Mouse (Mus musculus) gastrocnemius, postnatal 25 days (tissue): Measurements from ENCODE around the gene Ston2. TPM values are rescaled to one million over a fixed set of nuclear protein-coding genes. Genes with fewer than 3 reads are reported as not detected.

Experiments
- DNase-seq: peaks from one replicate; pipeline ENCODE4 v3.0.0; 2022
- long read RNA-seq, 2 experiments: library from polyadenylated mRNA; stranded (forward); transcript quantifications; one replicate each; pipeline ENCODE4 v2.0.0; 2021
- total RNA-seq, 2 experiments: library from RNA; stranded (reverse); gene quantifications; 1 replicate in 1 of 2; 2 replicates in 1 of 2; pipeline ENCODE4 v1.2.3; 2021

The Ston2 gene
- total RNA-seq, result 10 to 100 TPM; 37.9 to 46.2 TPM
- long read RNA-seq, experiment 1, partial matches to known transcripts, result 0 of 2 reads
- long read RNA-seq, experiment 1, other reads (novel, unspliced or antisense), result 2 of 2 reads
- long read RNA-seq, experiment 2, full-length matches to known transcripts, result 1 of 5 reads
- long read RNA-seq, experiment 2, partial matches to known transcripts, result 1 of 5 reads
- long read RNA-seq, experiment 2, other reads (novel, unspliced or antisense), result 3 of 5 reads

DNA sequence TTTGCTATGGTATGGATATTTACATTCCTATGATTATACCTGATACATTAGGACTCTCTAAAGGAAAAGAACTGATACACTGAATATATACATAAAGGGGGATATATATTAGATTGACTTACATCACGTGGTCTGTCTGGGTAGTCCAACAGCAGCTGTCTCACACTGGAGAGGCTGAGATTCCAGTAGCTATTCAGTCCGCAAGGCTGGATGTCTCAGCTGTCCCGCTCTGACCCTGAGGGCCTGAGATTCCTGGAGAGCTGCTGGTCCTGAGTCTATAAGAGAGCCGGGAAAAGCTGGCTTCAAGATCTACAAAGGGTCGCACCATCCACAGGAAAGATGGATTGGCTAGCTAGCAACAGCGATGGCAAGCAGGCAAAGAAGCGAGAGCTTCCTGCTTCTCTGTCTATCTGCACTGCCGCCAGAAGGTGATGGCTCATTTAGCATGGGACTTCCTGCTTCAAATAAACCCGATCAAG lies at the start of gene Ston2:
TSS of gene Ston2 (minus strand) at position 429 of the 479 bp plus-strand sequence.
- DNase-seq, result no peak

DNA sequence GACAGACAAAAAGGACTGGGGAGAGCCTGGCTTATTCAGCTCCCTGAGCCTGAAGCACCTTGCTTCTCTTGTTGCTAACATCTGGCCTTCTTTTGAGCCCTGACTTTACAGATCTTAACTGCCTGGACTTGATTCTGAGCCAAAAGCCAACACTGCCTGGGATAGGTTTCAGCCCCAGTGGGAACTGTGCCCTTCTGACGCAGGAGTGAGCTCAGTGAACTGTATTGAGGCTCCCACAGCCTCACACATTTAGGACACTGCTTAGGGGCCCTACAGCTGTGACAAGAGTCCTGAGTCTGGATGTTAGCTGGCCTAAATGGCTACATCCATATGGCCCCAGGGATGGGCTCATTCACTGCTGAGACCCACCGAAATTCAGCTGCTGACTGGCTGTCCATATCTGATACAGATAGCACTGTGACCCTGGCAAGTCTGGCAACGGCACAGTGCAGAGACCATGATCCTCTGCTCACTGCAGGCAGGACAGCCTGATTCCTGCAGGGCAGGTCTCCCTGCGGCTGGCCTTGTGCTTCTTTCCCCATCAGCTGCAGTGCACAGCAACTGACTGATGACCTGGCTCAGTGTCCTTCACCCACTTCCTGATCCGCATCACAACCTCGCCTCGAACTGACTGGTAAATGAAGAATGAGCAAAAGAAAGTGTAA lies 49.3 kb upstream of the Ston2 start:
- no peak for DNase-seq

DNA sequence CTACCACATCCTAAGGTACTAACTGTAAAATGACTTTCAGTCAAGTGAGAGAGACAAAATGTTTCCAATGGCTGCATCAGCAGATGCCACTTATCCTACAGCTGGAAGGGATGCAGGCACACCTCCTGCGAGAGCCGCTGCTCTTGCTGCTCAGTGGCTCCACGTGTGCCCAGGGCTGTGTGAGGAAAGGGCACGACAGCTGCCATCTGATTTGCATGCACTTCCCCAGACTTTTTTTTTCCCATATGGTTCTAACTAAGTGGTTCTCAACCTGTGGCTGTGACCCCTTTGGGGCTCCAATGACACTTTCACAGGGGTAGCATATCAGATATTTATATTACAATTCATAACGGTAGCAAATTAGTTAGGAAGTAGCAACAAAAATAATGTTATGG lies 45.7 kb upstream of the Ston2 start:
- no peak for DNase-seq

DNA sequence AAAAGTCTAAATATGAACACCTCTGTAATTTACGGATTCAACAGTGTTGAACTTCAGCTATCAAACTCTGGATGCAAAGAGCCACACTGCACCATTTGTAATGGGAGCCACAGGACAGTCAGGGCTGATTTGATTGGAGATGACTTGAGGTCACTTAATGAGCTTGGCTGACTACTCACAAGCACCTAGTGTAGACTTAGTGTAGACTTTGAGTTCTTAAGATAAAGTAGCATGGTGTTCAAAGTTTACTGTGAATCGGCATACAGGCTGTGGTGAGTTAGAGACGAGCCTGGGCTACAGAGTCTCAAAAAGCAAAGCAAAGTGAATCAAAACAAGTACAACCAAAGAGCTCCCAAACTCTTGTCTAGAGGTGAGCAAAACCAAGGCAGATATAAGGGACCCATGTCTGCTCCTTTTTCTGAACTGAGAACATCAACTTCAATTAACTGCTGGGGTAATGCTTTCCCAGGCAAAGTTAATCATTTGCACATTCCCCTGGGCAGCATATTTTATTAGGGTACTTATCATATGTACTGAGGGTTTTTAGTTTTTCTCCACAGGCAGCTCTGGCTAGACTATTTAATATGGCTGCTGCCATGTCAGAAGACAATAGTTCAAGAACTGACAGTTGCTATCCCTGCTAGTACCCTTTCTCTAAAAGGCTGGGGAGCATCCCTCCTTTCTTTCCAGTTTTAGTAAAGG lies 45.2 kb upstream of the Ston2 start:
- no peak for DNase-seq

DNA sequence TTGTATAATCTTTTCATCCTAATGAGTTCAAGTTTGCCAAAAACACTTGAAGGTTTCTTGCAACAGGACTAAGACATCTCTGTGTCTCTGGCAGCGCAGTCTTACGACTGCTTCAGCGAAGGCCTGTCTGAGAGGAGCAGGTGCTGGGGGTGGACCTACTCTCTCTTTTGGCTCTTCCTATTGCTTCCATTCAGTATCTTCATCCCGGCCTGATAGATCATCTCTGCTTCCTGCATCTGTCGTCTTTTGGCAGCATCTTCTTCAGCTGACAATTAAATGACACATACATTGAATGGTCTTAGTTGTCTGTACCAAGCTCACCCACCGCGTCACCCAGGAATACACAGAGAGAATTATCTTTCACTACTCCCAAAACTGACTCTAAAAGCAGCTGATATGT lies 43.2 kb upstream of the Ston2 start:
- no peak for DNase-seq

DNA sequence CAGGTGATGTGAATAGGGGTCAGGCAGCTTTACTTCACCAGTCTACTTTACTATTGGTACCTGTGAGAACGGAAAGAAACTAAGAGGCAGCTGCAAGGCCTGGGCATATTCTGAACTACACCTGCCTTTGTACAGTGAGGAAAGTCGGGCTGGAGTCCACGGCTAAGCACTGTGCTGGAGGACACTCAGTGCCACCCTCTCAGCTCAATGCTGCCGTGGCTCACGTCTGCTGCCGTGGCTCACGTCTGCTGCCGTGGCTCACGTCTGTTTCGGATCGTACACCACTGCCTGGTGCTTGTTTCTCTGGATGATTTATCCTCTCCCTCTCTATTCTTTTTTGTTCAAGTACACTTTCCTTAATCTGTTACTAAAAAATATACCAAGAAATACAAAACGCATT lies 32.3 kb upstream of the Ston2 start:
- DNase-seq, result no peak

DNA sequence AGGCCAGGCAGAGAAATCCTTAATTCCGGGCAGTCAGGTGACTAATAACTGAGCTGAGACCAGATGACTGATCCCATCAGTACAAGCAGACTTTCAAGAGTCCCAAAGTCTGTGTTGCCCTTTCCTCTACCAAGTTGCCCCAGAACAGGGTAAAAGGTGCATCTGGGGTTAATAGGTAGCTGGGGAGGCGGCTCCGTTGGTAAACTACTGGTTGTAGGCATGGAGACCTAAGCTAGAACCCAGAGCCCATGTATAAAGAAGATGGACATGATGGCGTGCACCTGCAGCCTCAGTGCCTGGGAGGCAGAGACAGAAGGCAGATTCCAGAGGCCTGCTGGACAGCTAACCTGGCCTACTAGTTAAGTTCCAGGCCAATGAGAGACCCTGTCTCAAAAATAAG lies 30.5 kb upstream of the Ston2 start:
- DNase-seq, result no peak

DNA sequence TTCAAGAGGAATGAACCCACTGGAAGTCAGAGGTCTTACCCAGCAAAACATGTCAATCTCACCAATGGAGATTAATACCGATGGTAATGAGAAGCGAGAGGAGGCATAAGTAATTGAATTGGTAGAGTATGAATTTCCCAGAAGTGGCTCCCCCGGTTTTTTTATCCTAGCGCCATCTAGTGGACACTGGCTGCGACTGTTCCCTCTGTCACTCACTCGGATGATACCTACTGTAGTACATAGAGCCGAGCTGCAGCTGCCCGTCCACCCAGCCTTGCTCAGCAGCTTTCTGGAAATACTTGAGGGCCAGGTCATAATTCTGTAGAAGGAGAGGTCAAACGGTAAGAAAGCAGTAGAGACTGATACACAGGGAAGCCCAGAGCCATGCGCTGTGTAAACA lies 27.8 kb upstream of the Ston2 start:
- no peak for DNase-seq

DNA sequence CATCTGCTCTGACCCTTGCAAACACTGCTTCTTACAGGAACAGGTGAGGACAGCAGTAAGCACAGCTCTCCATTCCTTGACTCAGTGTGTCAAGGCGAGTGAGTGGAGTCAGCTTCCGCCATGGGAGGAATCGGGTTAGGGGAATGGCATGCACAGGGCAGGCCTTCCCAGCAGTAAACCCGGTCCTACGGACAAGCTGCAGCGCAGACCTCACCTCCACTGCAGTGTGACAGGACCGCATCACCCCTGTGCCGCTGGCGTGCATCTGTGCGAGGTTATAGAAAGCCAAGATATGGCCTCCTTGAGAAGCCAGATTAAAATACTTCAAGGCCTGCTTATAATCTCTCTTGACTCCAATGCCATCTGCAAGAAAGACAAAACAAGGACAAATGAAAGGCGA lies 27.4 kb upstream of the Ston2 start:
- no peak for DNase-seq

DNA sequence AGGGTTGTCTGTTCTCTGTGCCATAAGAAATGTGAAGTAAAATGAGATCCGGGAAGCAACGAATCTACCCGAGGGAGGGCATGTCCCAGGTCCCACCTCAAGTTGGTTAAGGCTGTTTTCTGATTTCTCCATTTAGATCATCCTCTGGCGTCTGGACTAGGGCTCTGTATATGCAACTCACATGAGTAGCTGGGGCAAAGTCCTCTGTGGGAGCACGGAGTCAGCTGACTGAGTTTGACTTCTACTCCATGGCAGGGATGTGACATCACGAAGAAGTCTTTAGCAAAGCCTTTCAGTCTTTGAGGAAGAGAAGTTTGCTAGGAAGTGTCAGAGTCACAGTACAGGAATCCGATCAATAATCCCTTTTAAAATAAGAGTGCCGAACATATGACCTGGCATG lies 20.7 kb upstream of the Ston2 start:
- DNase-seq, result no peak

DNA sequence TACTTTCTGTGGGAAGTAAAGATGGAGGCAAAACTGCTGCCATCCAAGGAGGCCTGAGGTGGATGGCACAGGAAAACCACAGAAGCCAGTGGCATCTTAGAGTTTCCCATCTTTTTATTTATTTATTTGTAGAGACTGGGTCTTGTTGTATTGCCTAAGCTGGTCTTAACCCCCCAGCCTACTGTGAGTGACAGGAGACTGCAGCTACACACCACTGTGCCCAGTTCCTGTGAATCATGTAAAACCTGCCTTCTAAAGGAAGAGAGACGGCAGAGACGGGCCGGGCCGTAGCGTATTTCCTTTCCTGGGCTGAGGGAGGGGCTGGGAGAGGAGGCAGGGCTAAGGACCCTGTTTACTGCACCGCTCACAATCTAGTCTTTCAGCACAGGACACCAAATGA lies 19.6 kb upstream of the Ston2 start:
- DNase-seq, result no peak

DNA sequence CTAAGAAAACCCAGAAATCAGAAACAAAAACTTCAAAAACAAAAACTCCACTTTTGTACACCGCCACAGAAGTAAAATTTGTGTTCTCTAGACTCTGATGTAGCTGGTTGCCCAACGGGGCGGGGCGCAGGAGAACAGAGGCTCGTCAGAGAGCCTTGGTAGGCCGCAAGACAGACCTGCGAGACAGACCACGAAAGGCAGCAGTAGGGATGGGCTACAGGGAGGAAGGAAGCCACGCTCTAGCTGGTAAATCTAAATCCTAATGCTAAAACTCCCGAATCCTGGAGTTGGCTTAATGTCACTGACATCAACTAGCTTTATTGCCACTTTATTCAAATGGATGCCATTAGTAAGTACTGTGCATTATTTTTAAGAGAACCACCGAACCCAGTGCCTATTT lies 18.9 kb upstream of the Ston2 start:
- no peak for DNase-seq

DNA sequence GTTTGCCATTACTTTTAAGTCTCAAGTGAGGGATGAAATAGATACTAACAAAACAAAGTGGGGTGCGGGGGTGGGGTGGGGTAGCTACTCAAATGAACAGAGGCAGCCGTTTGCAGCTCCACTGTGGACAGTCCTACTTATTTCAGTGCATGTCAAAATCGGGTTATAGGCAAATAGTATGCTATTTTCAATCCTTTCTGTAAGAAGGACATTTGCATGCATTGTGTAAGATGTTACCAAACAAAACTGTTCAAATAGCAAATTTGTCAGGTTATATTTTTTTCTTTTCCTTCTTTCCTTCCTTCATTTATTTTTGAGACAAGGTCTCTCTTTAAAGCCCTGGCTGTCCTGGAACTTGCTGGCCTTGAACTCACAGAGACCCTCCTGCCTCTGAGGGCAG lies 16.1 kb upstream of the Ston2 start:
- DNase-seq, result no peak

DNA sequence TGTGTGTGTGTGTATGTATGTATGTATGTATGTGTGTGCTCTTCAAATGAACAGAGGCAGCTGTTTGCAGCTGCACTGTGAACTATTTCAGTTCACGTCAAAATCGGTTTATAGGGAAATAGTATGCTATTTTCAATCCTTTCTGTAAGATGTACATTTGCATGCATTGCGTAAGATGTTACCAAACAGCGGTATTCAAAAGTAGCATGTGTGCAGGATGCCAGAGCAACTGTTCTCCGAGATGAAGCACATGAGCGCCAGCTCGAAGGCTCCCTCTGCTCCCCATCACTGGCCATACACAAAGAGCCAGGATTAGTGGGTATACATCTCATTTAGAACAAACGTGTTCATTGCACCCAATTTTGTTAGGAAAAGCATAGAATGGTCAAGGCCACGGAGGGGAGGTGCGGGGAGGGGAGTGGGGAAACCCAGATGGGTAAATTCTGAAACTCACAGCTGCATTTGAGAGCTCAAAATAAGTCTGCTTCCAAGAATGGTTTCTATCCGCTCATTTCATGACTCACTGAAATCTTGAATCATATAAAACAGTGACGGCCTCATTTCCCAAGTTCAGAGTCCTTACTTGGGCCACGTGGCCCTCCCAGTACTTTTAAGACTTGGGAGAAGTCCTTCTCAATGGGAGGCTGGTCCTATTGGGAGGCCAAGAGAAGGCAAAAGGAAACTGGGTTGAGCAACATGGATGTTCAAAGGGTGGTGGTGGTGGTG lies 15.2 kb upstream of the Ston2 start:
- DNase-seq, result no peak

DNA sequence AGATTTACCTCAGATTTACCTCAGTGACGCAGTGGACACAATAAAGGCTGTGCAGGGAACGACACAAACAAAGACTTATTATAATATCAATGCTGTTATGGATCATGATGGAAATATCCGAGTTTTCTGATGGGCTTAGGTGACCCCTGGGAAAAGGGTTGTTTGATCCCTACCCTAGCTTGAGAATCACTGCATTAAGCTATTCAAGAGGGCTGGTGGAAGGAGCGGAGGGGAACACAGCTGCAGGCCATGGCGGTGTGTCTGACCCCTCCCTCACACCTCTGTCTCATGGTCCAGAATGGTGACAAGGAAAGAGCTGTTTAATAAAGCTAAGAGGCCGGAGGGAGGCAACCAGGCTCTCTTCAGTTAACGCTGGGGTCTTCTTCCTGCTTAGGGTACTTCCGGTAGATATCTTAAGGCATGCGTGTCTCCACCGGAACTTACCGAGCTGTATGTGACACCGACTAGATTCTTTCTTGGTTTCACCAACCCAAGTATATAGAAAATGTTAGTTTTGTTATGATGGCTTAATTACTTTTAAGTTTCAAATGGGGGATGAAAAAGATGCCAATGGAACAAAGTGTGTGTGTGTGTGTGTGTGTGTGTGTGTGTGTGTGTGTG lies 14.5 kb upstream of the Ston2 start:
- DNase-seq, result no peak

DNA sequence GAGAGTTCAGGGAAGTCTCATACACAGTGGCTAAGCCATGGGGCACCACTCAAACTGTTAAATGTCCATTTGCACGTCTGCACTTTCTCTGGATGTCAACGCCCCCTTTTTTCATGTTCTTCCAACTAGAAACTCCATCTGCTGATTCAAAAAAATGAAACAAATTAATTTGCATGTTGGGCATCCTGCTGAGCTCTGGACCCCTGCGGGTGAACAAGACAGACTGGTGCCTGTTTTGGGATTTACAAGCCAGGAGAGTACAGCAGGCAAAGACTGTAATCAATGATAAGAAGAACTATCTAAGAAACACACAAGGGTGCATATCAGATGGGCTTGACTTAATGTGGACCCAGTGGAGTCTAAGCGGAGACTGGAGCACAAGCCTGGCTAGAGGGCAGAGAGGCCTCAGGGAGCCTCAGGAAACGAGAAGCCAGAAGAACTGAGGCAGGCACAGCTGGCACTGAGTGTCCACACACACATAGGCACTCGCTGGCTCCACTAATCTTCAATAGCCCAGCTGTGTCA lies 12.7 kb upstream of the Ston2 start:
- no peak for DNase-seq

DNA sequence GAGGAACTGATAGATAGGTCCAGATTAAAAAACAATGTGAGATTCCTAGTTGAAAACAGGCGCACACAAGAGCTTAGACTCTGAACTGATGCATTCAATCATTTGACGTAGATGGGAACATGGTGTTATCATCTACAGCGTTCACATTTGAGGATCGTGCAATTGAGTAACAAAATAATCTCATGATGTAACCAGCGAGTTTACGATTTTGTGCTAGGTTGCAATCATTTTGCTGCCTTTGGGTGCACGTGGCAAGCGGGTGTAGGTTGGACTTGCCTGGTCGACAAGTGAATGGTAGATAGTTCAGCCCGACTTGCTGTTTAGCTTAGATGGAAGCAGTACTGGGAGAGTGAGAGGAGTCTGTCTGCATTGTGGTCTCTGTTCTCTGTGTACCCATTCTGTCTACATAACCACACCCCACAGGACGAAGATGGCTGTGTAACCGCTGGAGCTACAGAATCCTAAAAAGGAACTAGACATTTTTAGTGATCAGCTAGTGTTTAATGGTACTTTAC lies 11.7 kb upstream of the Ston2 start:
- DNase-seq, result no peak

DNA sequence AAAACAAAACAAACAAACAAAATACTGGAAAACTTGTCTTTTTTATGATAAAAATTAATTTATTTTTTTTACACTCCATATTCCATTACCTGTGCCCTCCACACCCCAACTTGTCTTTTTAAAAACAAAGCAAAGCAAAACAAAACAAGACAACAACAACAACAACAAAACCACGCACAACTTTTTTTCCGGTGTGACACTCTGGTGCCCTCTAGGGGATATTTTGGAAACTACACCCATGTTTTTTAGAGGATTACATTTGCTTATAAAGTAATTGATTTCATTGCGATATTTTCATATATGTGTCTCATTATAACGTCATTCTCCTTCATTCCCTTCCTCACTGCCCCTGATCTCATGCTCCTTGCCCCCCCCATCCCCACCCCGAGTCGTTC lies 11.2 kb upstream of the Ston2 start:
- no peak for DNase-seq

DNA sequence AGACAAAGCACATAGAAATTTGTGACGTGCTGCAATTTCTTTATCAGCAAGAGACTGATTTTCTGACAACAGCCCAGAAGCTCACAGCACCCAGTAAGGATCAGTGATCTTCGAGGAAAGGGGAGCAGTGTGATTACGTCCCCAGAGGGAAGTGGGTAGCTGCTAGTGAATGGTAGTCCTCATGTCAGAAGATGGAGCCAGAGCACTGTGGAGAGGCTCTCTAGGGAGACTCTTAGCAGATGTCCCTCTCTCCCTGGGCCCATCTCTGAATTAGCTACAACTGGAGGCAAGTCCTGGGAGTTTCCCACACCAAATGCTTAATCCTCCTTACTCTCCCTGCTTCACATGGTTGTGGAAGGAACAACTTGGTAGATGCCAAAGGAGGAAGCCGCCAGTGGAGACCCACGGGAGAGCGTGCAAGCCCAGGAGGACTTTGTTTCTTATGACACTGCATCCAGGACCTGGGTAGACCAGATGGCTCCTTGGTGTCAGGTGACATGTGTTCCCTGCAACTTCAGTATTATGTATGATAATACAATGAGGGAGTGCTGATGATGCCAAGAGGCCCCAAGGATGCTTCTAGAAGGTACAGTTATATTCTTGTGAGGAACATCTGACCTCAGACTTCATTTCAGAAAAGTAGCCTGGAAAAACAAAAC lies 10.7 kb upstream of the Ston2 start:
- no peak for DNase-seq

DNA sequence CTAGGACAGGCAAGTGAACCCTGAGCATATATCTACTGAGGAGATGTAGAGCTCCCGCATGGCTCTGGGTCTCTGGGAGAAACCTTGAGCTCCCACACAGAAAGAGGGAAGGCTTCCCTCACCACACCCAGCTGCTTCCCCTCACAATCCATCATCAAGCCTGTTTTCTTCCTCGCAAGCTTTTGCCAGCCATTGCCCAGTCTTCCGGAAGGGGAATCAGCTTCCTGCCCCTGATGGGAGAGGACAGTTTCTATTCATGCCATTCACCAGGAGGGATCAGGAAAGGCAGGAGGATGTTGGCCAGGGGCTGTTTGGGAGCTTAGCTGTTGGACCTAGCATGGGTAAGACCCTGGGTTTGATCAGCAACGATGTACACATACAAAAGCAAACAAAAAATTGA lies 8.6 kb upstream of the Ston2 start:
- DNase-seq, result no peak

DNA sequence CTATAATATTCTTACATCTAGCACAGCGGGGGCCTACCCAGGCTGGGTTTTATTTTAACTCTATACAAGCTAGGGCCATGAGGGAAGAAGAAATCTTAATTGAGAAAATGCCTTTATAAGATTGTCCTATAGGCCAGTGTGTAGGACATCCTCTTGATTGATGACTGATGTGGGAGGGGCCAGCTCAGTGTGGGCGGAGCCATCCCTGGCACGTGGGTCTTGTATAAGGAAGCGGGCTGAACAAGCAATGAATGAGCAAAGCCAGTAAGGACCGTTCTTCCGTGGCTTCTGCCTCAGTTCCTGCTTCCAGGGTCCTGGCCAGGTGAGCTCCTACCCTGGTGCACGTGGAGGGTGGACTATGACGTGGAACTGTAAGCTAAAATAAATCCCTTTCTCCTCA lies 5.1 kb upstream of the Ston2 start:
- DNase-seq, result no peak
